Mouse (Mus musculus): ENCODE results near the gene Farp1. TPM values are rescaled to one million over a fixed set of nuclear protein-coding genes. Genes with fewer than 3 reads are reported as not detected.

Gene Farp1
- polyA plus RNA-seq, 1 experiment from 2014 or later: 24.8 TPM

DNA sequence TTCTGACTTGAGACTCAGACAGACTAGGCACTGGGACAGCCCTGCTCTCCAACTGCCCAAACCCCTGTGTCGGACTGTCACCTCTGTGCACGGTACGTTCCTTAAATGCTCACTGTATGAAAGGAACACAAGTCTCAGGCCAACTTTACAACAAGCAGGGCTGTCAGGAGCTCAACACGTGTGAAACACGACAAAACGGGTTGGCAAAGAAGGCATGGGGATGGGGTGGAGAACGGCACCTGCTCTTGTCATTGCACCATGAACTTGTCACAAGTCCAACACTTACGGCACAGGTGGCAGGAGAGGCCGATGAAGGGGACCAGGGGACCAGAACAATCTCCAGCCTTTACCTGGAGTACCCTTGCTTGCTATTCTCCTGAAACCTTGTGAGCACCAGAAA is 264.1 kb downstream of the Farp1 start:
- Histone ChIP-seq H3K4me2 (no peak overlapping the region), H3K36me3 (peaks cover 39% of the 10 kb centered on the region), H3K4me1 (replicated peaks) (no peaks in the 10 kb centered on the region), H3K9ac (no peak overlapping the region), H3K27ac (no peak overlapping the region), H3K27me3 (no peaks in the 10 kb centered on the region), H3K9me3 (no peaks in the 10 kb centered on the region), H3K4me3 (no peak overlapping the region)
- 93% methylated on average over 9 of the region's 9 CpGs for WGBS
- ATAC-seq (ENCODE audit: low FRiP score): no peak

GRCm38 (mm10) chr14:121304523-121304922 is 269.5 kb downstream of the Farp1 start:
- WGBS: 64% methylated on average over 7 of the region's 7 CpGs
- no peaks in the 10 kb centered on the region for H3K27me3 ChIP-seq
- H3K36me3 ChIP-seq: peaks cover 21% of the 10 kb centered on the region
- no peak overlapping the region for H3K4me2 ChIP-seq
- no peaks in the 10 kb centered on the region for H3K4me1 ChIP-seq (replicated peaks)
- no peak overlapping the region for H3K27ac ChIP-seq
- no peak overlapping the region for H3K9ac ChIP-seq
- H3K4me3 ChIP-seq: no peak overlapping the region
- ATAC-seq (ENCODE audit: low FRiP score): no peak; the same call in 1 of the 2 replicates
- H3K9me3 ChIP-seq: no peaks in the 10 kb centered on the region

DNA sequence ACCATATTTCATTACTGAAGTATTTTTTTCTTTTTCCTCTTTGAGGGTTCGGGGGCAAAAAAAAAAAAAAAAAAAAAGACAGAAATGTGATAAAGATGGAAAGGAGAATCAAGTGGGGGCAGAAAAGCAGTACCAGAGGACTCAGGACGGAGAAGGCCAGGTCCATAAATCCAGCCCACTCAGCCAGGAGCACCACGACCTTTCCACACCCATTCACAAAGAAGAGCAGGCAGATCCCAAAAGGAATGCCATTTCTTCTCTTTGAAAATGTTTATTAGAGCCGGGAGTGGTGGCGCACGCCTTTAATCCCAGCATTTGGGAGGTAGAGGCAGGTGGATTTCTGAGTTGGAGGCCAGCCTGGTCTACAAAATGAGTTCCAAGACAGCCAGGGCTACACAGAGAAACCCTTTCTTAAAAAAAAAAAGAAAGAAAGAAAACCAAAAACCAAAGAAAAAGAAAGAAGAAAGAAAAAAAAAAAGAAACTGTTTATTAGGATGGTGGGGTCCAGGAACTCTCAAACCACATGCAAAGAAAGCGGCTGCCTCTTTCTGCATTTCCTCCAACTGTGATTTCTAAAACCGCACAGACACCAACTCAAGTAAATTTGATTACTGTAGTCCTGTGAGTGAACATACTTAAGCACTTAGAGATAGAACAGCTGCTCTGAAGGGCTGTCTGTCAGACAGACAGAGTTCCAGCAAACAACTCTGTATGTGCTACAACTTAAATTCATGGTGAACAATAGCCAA is 270.5 kb downstream of the Farp1 start:
- Histone ChIP-seq H3K36me3 (peaks cover 19% of the 10 kb centered on the region), H3K4me2 (no peak overlapping the region), H3K9ac (no peak overlapping the region), H3K4me3 (no peak overlapping the region), H3K9me3 (no peaks in the 10 kb centered on the region), H3K27ac (no peak overlapping the region), H3K27me3 (no peaks in the 10 kb centered on the region), H3K4me1 (replicated peaks) (no peaks in the 10 kb centered on the region)
- ATAC-seq (ENCODE audit: low FRiP score): no peak
- WGBS: 73% methylated on average over 8 of the region's 8 CpGs

- no peaks in the 10 kb centered on the region for H3K36me3 ChIP-seq
- no peaks in the 10 kb centered on the region for H3K27me3 ChIP-seq
- peaks cover 6% of the 10 kb centered on the region for H3K4me1 ChIP-seq (replicated peaks)
- H3K4me2 ChIP-seq: no peak overlapping the region
- H3K27ac ChIP-seq: no peak overlapping the region
- no peak overlapping the region for H3K4me3 ChIP-seq
- no peaks in the 10 kb centered on the region for H3K9me3 ChIP-seq
- no peak overlapping the region for H3K9ac ChIP-seq
- no peak for ATAC-seq (ENCODE audit: low FRiP score)
- WGBS: 90% methylated on average over 3 of the region's 3 CpGs
These were observed 274.9 kb downstream of the Farp1 start for GRCm38 (mm10) chr14:121309909-121310308.

DNA sequence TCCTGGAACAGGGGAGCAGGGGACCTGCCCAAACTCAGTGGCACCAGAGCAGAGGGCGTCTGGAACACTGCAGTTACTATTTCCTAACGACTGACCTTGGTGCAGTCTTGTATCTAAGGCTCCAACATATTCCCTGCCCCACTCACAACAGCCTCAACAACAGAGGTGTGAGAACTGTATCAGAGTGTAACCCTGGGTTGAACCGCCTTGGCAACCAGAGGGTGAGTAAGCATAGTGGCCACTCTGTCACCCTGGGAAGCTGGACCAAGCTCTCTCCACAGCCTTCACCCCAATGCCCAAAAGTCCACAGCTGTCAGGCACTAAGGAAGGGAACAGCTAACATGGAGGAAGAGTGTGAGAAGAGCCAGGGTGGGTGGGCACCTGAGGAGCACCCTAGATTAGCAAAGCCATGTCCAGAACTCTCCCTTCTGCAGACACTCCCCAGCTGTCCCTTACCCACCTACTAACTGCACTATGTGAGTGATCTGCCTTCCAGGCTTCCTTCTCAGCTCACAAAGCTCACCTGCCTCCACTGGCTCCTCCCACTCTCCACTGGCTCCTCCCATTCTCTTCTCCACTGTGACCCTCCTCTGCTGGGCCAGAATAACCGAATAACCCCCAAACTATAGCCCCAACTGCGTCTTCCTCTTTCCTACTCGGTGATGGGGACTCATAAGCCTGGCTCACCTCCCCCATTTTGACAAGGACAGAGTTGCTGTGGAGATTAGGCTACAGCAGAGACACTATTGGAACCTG is 275.5 kb downstream of the Farp1 start:
- Histone ChIP-seq H3K9me3 (no peaks in the 10 kb centered on the region), H3K4me1 (replicated peaks) (peaks cover 12% of the 10 kb centered on the region), H3K9ac (no peak overlapping the region), H3K36me3 (no peaks in the 10 kb centered on the region), H3K27ac (no peak overlapping the region), H3K27me3 (no peaks in the 10 kb centered on the region), H3K4me2 (no peak overlapping the region), H3K4me3 (no peak overlapping the region)
- 87% methylated on average over 6 of the region's 6 CpGs for WGBS
- ATAC-seq (ENCODE audit: low FRiP score): no peak

DNA sequence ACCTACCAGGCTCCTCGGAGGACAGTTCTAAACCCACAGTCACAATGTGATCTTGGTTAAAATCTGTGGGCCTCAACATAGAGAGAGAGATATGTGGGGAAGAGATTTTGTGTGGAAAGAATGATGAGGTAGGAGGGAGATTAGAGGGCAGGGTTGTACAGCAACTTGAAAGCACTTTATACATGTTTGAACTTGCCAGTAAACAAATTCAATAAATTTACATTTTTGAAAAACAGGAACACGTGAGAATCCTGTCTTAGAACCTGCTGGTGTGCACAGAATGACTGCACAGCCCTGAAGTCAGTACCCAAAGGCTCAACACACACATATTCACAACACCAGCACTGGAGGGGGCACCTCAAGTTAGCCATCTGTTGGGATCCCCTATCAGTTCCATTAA is 276.1 kb downstream of the Farp1 start:
- 88% methylated on average over 2 of the region's 2 CpGs for WGBS
- Histone ChIP-seq H3K4me1 (replicated peaks) (peaks cover 18% of the 10 kb centered on the region), H3K9ac (no peak overlapping the region), H3K4me3 (no peak overlapping the region), H3K27ac (no peak overlapping the region), H3K36me3 (no peaks in the 10 kb centered on the region), H3K27me3 (no peaks in the 10 kb centered on the region), H3K4me2 (no peak overlapping the region), H3K9me3 (no peaks in the 10 kb centered on the region)
- ATAC-seq (ENCODE audit: low FRiP score): no peak

- no peaks in the 10 kb centered on the region for H3K9me3 ChIP-seq
- no peak overlapping the region for H3K4me3 ChIP-seq
- no peak overlapping the region for H3K4me2 ChIP-seq
- H3K36me3 ChIP-seq: no peaks in the 10 kb centered on the region
- H3K4me1 ChIP-seq (replicated peaks): peaks cover 33% of the 10 kb centered on the region
- H3K27ac ChIP-seq: no peak overlapping the region
- H3K27me3 ChIP-seq: no peaks in the 10 kb centered on the region
- no peak overlapping the region for H3K9ac ChIP-seq
- ATAC-seq (ENCODE audit: low FRiP score): no peak
- 96% methylated on average over 10 of the region's 10 CpGs for whole genome bisulfite sequencing
These were observed 278.3 kb downstream of the Farp1 start for GRCm38 (mm10) chr14:121313283-121313682.

- no peaks in the 10 kb centered on the region for H3K9me3 ChIP-seq
- WGBS: 81% methylated on average over 3 of the region's 3 CpGs
- H3K4me2 ChIP-seq: no peak overlapping the region
- no peaks in the 10 kb centered on the region for H3K36me3 ChIP-seq
- no peak for ATAC-seq (ENCODE audit: low FRiP score)
- no peaks in the 10 kb centered on the region for H3K27me3 ChIP-seq
- no peak overlapping the region for H3K9ac ChIP-seq
- H3K4me3 ChIP-seq: no peak overlapping the region
- H3K4me1 ChIP-seq (replicated peaks): peaks cover 34% of the 10 kb centered on the region
- no peak overlapping the region for H3K27ac ChIP-seq
These were observed 279.9 kb downstream of the Farp1 start for GRCm38 (mm10) chr14:121314934-121315333.

GRCm38 (mm10) chr14:121316136-121316535 is 281.1 kb downstream of the Farp1 start:
- Histone ChIP-seq H3K4me1 (replicated peaks) (peaks cover 34% of the 10 kb centered on the region), H3K4me2 (no peak overlapping the region), H3K4me3 (no peak overlapping the region), H3K27ac (0 out of 2 replicates have a peak overlapping the region, but pooled peaks have one; percentile 23), H3K36me3 (no peaks in the 10 kb centered on the region), H3K9ac (no peak overlapping the region), H3K9me3 (no peaks in the 10 kb centered on the region), H3K27me3 (no peaks in the 10 kb centered on the region)
- no peak for ATAC-seq (ENCODE audit: low FRiP score)
- 65% methylated on average over 5 of the region's 5 CpGs for WGBS

DNA sequence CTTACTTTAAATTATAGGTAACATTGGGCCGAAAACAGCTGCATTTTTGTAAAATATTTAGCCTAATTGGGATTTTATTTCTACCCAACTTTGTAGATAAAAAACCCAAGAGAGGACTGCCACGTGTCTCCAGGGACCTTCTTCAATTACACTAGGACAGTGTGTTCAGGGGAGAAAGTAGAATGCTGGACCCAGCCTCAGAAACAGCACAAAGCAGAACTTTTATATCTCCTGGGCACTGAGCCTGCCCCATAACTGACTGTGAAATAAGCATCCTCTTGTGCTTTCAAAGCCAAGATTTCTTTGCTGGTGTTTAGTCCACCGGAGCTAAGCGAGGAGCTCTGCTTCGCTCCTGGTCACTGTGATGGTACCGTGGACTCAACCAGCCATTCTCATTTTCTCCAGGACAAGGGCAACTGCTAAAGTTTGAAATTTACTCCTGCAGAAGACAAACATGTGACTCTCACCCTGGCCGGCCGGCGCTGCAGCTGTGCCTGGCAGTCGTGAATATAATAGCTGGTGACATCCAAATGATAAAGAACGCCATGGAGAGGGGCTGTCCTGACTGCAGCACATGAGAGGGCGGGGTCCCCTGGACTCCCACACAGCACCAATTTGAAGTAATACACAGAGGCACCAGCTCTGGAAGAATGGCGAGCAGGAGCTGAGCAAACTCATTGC is 281.8 kb downstream of the Farp1 start:
- H3K27ac ChIP-seq: 0 out of 2 replicates have a peak overlapping the region, but pooled peaks have one; percentile 1
- H3K4me3 ChIP-seq: no peak overlapping the region
- H3K9ac ChIP-seq: no peak overlapping the region
- ATAC-seq (ENCODE audit: low FRiP score): no peak
- H3K27me3 ChIP-seq: no peaks in the 10 kb centered on the region
- H3K4me1 ChIP-seq (replicated peaks): peaks cover 32% of the 10 kb centered on the region
- H3K4me2 ChIP-seq: no peak overlapping the region
- H3K9me3 ChIP-seq: no peaks in the 10 kb centered on the region
- H3K36me3 ChIP-seq: no peaks in the 10 kb centered on the region
- WGBS: 62% methylated on average over 13 of the region's 13 CpGs

GRCm38 (mm10) chr14:121317312-121317671 is 282.3 kb downstream of the Farp1 start:
- WGBS: 82% methylated on average over 3 of the region's 3 CpGs
- H3K9ac ChIP-seq: no peak overlapping the region
- 0 out of 2 replicates have a peak overlapping the region, but pooled peaks have one; percentile 1 for H3K27ac ChIP-seq
- H3K9me3 ChIP-seq: no peaks in the 10 kb centered on the region
- H3K27me3 ChIP-seq: no peaks in the 10 kb centered on the region
- H3K4me3 ChIP-seq: no peak overlapping the region
- no peaks in the 10 kb centered on the region for H3K36me3 ChIP-seq
- no peak overlapping the region for H3K4me2 ChIP-seq
- no peak for ATAC-seq (ENCODE audit: low FRiP score)
- H3K4me1 ChIP-seq (replicated peaks): peaks cover 36% of the 10 kb centered on the region

GRCm38 (mm10) chr14:121318382-121318781 is 283.4 kb downstream of the Farp1 start:
- WGBS: 93% methylated on average over 5 of the region's 5 CpGs
- H3K27me3 ChIP-seq: no peaks in the 10 kb centered on the region
- no peak overlapping the region for H3K27ac ChIP-seq
- H3K36me3 ChIP-seq: no peaks in the 10 kb centered on the region
- no peak overlapping the region for H3K9ac ChIP-seq
- ATAC-seq (ENCODE audit: low FRiP score): no peak
- no peak overlapping the region for H3K4me2 ChIP-seq
- H3K4me3 ChIP-seq: no peak overlapping the region
- H3K9me3 ChIP-seq: no peaks in the 10 kb centered on the region
- H3K4me1 ChIP-seq (replicated peaks): peaks cover 44% of the 10 kb centered on the region

All from hindbrain, embryonic 13.5 days (tissue).